Mouse (Mus musculus) MN1 (cell line): ENCODE results near the gene Fam83c.

Experiments used
- DNase-seq: peaks from one replicate; pipeline ENCODE4 v3.0.0-alpha.2; 2016; ENCODE audit warnings: low spot score

Fam83c gene

GRCm38 (mm10) chr2:155794674-155795445 lies 39.8 kb downstream of the Fam83c start:
- DNase-seq: no peak

DNA sequence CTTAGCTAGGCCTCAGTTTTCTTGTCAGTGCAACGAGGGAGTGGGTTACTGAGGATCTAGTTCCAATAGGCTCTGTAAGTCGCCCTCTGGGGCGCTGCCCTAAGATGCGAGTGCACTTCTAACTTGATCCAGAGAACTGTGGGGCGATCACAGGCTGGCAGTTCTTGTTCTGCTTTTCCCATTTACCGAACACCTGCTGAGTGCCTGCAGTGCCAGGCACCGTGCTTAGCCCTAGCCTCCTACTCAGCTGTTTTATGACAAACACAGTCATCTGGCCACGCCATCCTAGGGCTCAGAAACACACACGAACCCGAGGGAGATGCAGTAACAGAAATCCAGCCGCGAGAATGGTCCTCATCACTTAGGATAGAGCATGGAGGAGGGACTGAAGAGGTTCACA lies 41.8 kb downstream of the Fam83c start:
- no peak for DNase-seq

DNA sequence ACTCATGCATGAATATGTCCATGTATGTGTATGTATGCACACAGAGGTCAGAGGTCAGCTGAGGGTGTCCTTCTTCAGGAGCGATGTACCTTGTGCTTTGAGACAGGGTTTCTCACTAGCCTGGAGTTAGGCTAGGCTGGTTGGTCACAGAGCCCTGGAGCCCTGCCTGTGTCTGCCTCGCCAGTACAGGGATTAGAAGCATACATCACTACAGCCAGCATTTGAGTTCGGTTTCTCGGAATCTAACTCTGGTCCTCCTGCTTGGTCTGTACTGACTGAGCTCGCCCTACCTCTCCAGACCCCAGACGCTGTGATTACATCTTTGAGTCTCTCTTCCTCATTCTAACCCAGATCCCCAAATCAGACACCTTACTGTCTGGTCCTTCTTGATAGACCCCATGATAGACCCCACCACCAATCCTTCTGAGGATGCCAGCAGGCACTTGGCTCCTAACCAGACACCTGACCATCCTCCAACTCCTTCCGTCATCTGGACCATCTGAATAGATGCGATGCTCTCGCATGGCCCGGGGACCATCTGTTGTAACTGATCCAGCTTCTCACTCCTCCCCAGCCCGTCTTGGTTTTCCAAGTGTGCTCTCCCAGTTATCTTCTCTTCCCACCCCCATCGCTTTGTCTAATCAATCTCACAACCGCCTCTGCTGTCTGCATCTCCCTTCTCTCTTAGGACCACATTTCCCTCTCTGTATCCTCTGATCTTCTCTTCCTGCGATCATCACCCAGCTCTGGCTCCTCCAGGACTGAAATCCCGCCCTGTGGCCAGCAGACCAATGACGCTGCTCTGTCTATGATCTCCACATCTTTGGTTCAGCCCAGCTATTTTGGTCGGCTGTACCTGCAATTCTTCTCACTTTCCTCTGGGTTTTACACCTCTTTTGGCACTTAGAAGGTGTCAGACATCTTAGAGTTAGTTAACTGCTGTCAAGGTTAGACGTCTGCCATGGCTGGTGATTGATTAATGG lies 46.4 kb downstream of the Fam83c start:
- no peak for DNase-seq

DNA sequence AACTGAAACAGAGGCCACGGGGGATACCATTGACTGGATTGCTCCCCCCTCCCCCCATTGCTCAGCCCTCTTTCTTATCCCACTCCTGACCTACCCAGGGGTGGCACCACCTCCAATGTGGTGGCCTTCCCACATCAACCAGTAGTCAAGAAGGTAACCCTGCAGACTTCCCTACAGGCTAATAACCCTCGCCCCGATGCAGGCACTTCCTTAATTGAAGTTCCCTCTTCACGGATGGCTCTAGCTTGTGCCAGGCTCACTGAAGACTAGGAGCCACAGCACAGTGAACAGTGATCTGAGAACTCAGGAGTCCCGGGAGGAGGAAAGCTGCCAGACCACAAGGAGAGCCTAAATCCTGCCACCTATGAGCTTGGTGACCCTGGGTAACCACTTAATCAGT lies 47.7 kb downstream of the Fam83c start:
- no peak for DNase-seq

GRCm38 (mm10) chr2:155784534-155784933 lies 50.1 kb downstream of the Fam83c start:
- no peak for DNase-seq

DNA sequence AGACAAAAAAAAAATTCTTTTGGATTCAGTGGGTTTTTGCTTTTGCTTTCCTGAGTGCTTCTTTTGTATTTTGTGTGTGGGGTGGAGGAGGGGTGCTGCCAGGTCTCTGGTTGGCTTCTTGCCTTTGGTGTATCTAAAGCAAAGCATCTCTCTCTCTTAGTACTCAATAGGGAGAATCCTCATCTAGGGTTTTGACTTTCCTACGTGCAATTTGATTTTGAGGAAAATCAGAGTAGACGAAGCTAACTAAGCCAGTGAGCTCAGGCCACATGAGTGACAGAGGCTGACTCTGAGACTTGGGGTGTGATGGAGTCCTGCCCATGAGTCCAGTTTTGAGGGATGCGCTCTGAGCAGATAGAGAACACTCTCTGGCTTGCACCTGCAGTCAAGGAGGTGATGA lies 55.1 kb downstream of the Fam83c start:
- no peak for DNase-seq

DNA sequence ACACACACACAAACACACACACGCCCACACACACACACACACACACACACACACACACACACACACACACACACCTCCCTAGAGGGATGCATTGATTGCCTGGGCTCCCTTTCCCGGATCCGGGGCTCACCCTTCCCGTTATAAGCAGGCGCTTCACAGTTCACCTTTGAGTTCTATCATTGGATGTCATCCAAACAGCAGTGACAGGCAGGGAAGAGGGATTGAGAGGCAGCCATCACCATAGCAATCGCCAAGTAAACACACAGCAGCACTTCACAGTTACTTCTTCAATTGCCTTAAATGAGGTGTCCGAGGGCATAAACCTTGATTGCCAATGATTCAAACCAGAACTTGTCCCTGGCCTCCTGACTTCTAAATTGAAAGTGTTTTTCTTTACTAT lies 55.6 kb downstream of the Fam83c start:
- DNase-seq: peak; percentile 95

DNA sequence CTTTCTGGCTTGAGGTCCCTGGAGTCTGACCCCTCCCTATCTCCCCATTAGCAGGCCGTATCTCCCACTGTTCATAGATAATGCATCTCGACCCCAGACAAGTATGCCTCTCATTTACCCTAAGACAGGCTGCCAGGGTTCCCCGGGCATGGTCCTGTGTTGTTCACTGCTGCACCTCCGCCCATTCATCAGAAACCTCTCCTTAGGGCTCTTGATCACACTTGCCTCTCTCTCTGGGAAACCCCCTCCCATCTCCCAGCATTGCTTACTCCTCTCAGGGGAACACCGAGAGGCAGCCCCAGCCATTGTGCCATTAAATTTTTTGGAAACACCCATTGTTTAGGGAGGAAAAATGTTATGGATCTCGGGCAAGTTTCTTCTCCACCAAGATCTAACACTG lies 56.6 kb downstream of the Fam83c start:
- DNase-seq: no peak

GRCm38 (mm10) chr2:155777688-155777985 lies 57.0 kb downstream of the Fam83c start:
- DNase-seq: no peak
